Mouse (Mus musculus) forebrain, embryonic 15.5 days (tissue): Measurements from ENCODE around the gene Cadm2. TPM values are rescaled to one million over a fixed set of nuclear protein-coding genes. Genes with fewer than 3 reads are reported as not detected.

Source experiments
- ATAC-seq: fragments of 200-750 bp; cut with Nextera tagmentation; replicated peaks from 2 replicates; pipeline ENCODE4 v1.8.0; 2017; ENCODE audit warnings: mild to moderate bottlenecking, moderate TSS enrichment, moderate library complexity
- H3K27ac ChIP-seq: fragments of 300-500 bp; sonication (generic); replicated peaks from 2 replicates; pipeline ENCODE4 v1.5.1; 2015; ENCODE audit warnings: mild to moderate bottlenecking, inconsistent platforms
- H3K27me3 ChIP-seq: fragments of 300-500 bp; sonication (generic); 2 replicates; pipeline ENCODE4 v1.6.1; 2015; ENCODE audit warnings: inconsistent platforms
- H3K36me3 ChIP-seq: fragments of 300-500 bp; sonication (generic); 2 replicates; pipeline ENCODE4 v1.6.1; 2015; ENCODE audit warnings: mild to moderate bottlenecking, inconsistent platforms
- H3K4me1 ChIP-seq: fragments of 300-500 bp; sonication (generic); 2 replicates; pipeline ENCODE4 v1.6.1; 2015; ENCODE audit warnings: inconsistent platforms
- H3K4me2 ChIP-seq: fragments of 300-500 bp; sonication (generic); replicated peaks from 2 replicates; pipeline ENCODE4 v1.6.1; 2015; ENCODE audit warnings: mild to moderate bottlenecking, inconsistent platforms
- H3K4me3 ChIP-seq: fragments of 300-500 bp; sonication (generic); 2 replicates; pipeline ENCODE4 v1.5.1; 2015; ENCODE audit warnings: mild to moderate bottlenecking, inconsistent platforms
- H3K9ac ChIP-seq: fragments of 300-500 bp; sonication (generic); replicated peaks from 2 replicates; pipeline ENCODE4 v1.6.1; 2015; ENCODE audit warnings: mild to moderate bottlenecking, inconsistent platforms
- H3K9me3 ChIP-seq: fragments of 300-500 bp; sonication (generic); 2 replicates; pipeline ENCODE4 v1.6.1; 2016; ENCODE audit warnings: inconsistent platforms
- WGBS: fragments of 180-500 bp; shearing (Covaris S2); methylation state at CpG from one replicate; pipeline ENCODE4 v1.1.7; 2015; ENCODE audit warnings: mixed read lengths; 5-methylcytosine and 5-hydroxymethylcytosine counted together
- polyA plus RNA-seq: library from polyadenylated mRNA; unstranded; fragments of >200 nt; fragmentation: Nextera tagmentation; extraction: Ambion mirVana; gene quantifications from 2 replicates; pipeline ENCODE4 v1.2.1, GENCODE M21; 2015

Gene Cadm2
- polyA plus RNA-seq, 1 experiment from 2014 or later: 36.4 TPM

GRCm38 (mm10) chr16:66769545-66769944 lies 851.2 kb downstream of the Cadm2 start:
- H3K27ac ChIP-seq: no peak overlapping the region
- no peak overlapping the region for H3K9ac ChIP-seq
- no peaks in the 10 kb centered on the region for H3K36me3 ChIP-seq
- H3K4me3 ChIP-seq: no peak overlapping the region
- H3K9me3 ChIP-seq: no peaks in the 10 kb centered on the region
- H3K4me1 ChIP-seq: peaks cover 14% of the 10 kb centered on the region
- 68% methylated on average over 4 of the region's 4 CpGs for WGBS
- ATAC-seq: no peak
- H3K27me3 ChIP-seq: no peaks in the 10 kb centered on the region
- H3K4me2 ChIP-seq: no peak overlapping the region

GRCm38 (mm10) chr16:66768684-66769389 lies 851.9 kb downstream of the Cadm2 start:
- Histone ChIP-seq H3K9me3 (no peaks in the 10 kb centered on the region), H3K4me2 (no peak overlapping the region), H3K9ac (no peak overlapping the region), H3K27ac (no peak overlapping the region), H3K36me3 (no peaks in the 10 kb centered on the region), H3K4me1 (peaks cover 14% of the 10 kb centered on the region), H3K4me3 (no peak overlapping the region), H3K27me3 (no peaks in the 10 kb centered on the region)
- WGBS: 15% methylated on average over 4 of the region's 4 CpGs
- peak; percentile 63 for ATAC-seq

GRCm38 (mm10) chr16:66761546-66762473 lies 858.9 kb downstream of the Cadm2 start:
- no peak overlapping the region for H3K4me2 ChIP-seq
- H3K9ac ChIP-seq: no peak overlapping the region
- ATAC-seq: 0 out of 2 replicates have a peak, but pooled peaks have one; percentile 8

DNA sequence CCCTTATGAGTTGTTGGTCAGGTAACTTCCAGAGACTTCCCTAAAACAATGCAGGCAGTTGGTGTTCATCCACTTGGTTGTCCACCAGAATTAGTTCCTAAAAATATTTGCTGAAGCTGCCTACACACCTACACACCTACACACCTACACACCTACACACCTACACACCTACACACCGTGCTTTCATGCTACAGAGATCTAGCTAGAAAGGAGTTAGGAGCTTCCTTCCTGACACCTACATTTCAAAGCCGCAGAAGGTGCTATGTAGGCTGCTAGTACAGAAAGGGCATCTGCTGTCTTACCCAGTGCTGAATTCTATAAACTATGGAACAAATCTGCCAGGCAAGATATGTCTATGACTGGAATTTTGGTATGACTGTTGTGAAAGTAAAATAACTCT lies 872.2 kb downstream of the Cadm2 start:
- Histone ChIP-seq H3K27me3 (no peaks in the 10 kb centered on the region), H3K4me1 (no peaks in the 10 kb centered on the region), H3K27ac (no peak overlapping the region), H3K9ac (no peak overlapping the region), H3K4me3 (no peak overlapping the region), H3K9me3 (no peaks in the 10 kb centered on the region), H3K4me2 (no peak overlapping the region), H3K36me3 (no peaks in the 10 kb centered on the region)
- WGBS: 90% methylated on average over 2 of the region's 2 CpGs
- ATAC-seq: no peak

More at GRCm38 (mm10) chr16:66761546-66762473, 858.9 kb downstream of the Cadm2 start:
- no peak overlapping the region for H3K4me3 ChIP-seq
- no peaks in the 10 kb centered on the region for H3K27me3 ChIP-seq
- H3K9me3 ChIP-seq: no peaks in the 10 kb centered on the region
- H3K36me3 ChIP-seq: no peaks in the 10 kb centered on the region
- no peaks in the 10 kb centered on the region for H3K4me1 ChIP-seq
- no peak overlapping the region for H3K27ac ChIP-seq

GRCm38 (mm10) chr16:66731212-66731611 lies 889.5 kb downstream of the Cadm2 start:
- no peak overlapping the region for H3K4me3 ChIP-seq
- no peak overlapping the region for H3K4me2 ChIP-seq
- no peaks in the 10 kb centered on the region for H3K36me3 ChIP-seq
- no peaks in the 10 kb centered on the region for H3K9me3 ChIP-seq
- H3K27ac ChIP-seq: no peak overlapping the region
- H3K9ac ChIP-seq: no peak overlapping the region
- peak; percentile 91 for ATAC-seq
- H3K4me1 ChIP-seq: no peaks in the 10 kb centered on the region
- no peaks in the 10 kb centered on the region for H3K27me3 ChIP-seq
- 35% methylated on average over 3 of the region's 3 CpGs for WGBS

DNA sequence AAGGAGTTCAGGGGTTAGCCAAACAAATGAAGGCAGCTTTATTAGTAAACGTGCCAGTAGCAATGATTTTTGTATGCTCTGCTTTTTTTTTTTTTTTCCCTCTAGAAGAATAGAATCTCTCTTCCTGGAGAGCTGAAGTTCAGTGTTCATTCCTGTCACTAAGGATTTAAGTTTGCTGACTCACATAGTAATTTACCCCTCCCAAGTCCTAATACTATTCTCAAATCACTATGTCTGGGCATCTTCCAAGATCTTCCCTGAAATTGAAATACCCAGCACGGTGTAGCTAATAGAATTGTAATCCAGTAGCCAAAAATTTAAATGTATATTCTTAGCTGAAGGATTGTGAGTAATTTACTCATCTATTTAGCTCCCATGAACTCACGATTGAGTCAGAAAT lies 914.2 kb downstream of the Cadm2 start:
- no peak for ATAC-seq
- 57% methylated on average over 3 of the region's 3 CpGs for WGBS
- no peaks in the 10 kb centered on the region for H3K36me3 ChIP-seq
- H3K27me3 ChIP-seq: no peaks in the 10 kb centered on the region
- H3K4me1 ChIP-seq: no peaks in the 10 kb centered on the region
- H3K4me2 ChIP-seq: no peak overlapping the region
- H3K27ac ChIP-seq: no peak overlapping the region
- H3K9ac ChIP-seq: no peak overlapping the region
- no peaks in the 10 kb centered on the region for H3K9me3 ChIP-seq
- no peak overlapping the region for H3K4me3 ChIP-seq

DNA sequence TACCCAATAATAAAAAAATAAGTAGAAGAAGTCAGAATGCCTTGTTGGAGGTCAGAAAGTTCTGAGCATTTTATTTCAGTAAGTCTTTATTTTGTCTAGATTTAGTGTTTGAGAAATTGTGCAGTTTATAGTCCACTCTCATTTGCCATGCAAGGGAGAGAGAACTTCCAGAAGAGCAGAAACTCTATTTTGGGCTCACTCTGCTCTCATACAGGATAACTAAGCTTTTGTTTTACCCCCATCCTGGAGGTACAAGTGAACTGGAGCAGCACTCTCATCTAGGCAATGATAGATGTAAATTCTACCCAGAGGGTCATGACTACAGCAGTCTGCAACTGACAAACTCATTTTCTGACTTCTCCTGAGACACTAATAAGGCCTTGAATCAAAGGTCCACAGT lies 925.9 kb downstream of the Cadm2 start:
- H3K4me1 ChIP-seq: no peaks in the 10 kb centered on the region
- H3K27ac ChIP-seq: no peak overlapping the region
- H3K4me2 ChIP-seq: no peak overlapping the region
- ATAC-seq: 0 out of 2 replicates have a peak, but pooled peaks have one; percentile 16
- H3K36me3 ChIP-seq: no peaks in the 10 kb centered on the region
- no peaks in the 10 kb centered on the region for H3K27me3 ChIP-seq
- no peak overlapping the region for H3K4me3 ChIP-seq
- no peaks in the 10 kb centered on the region for H3K9me3 ChIP-seq
- H3K9ac ChIP-seq: no peak overlapping the region

DNA sequence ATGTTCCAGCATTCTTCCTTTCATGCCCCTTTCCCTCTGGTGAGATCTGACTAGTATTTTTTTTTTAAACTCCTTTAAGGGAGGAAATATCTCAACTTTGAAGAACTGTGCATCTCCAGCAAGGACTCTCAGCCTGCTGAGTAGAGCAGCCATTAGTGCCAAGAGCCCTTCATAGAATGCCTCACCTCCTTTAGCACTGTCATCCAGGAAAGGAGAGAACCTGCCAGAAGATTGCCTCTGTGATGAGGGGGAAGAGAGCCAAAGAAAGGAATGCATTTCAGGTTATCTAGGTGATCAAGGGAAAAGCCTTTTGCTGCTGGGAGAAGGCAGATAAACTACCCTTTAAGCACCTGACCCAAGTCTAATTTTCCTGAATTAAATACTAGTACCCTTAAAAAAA lies 943.5 kb downstream of the Cadm2 start:
- H3K4me1 ChIP-seq: no peaks in the 10 kb centered on the region
- ATAC-seq: no peak
- H3K27ac ChIP-seq: no peak overlapping the region
- H3K9me3 ChIP-seq: no peaks in the 10 kb centered on the region
- no peak overlapping the region for H3K9ac ChIP-seq
- no peaks in the 10 kb centered on the region for H3K27me3 ChIP-seq
- H3K4me3 ChIP-seq: no peak overlapping the region
- H3K4me2 ChIP-seq: no peak overlapping the region
- no peaks in the 10 kb centered on the region for H3K36me3 ChIP-seq

DNA sequence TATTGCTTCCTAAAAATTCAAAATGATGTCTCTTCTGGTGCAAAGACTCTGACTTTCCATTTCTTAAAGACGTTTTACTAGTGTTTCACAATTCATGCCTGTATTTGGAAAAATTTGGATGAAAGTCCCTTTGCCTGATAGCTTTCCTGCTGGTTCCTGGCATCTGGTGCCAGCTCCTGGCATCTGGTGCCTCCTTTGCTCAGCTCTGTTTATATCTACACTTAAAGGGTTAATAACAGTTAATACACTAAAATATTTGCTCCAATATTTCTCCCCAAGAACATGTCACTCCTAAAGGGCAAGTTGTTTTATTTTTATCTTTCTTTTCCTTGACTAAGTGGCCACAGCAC lies 969.7 kb downstream of the Cadm2 start:
- Histone ChIP-seq H3K27ac (no peak overlapping the region), H3K27me3 (no peaks in the 10 kb centered on the region), H3K9ac (no peak overlapping the region), H3K36me3 (no peaks in the 10 kb centered on the region), H3K4me1 (peaks cover 8% of the 10 kb centered on the region), H3K4me3 (no peak overlapping the region), H3K4me2 (no peak overlapping the region), H3K9me3 (no peaks in the 10 kb centered on the region)
- WGBS: 58% methylated on average over 1 of the region's 1 CpGs
- no peak for ATAC-seq

DNA sequence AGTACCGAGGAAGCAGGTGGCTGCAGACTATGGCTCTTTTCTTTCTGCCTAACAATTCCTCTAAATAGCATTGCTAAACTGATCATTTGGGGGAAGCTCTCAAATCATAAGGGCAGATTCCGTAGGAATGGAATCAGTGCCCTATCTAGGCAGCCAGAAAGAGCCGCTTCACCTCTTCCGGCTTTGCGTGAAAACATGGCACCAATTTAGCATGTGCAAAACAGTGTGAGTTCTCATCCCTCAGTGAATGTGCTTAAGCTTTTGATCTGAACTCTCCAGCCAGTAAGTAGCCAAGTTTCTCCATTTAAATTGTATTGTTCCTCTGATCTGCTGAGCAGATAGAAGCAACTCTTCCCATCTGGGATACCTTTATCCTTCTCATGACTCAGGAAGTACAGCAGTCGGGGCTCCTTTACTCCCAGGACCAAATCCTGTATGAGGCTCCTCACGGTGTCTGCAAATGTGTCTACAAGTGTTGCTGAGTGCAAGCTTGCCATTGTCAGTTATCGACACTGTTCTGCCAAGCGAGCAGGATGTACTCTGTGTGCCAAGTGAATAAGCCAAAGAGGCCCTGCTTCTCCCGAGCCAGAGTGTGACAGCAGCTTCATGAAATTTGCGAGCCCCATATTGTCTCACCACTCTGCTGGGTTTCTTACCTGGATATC lies 970.2 kb downstream of the Cadm2 start:
- H3K4me1 ChIP-seq: peaks cover 8% of the 10 kb centered on the region
- ATAC-seq: peak; percentile 89
- H3K9ac ChIP-seq: no peak overlapping the region
- no peak overlapping the region for H3K4me2 ChIP-seq
- 65% methylated on average over 11 of the region's 11 CpGs for WGBS
- no peaks in the 10 kb centered on the region for H3K36me3 ChIP-seq
- no peak overlapping the region for H3K4me3 ChIP-seq
- no peak overlapping the region for H3K27ac ChIP-seq
- no peaks in the 10 kb centered on the region for H3K9me3 ChIP-seq
- no peaks in the 10 kb centered on the region for H3K27me3 ChIP-seq

- no peak overlapping the region for H3K9ac ChIP-seq
- H3K4me3 ChIP-seq: no peak overlapping the region
- H3K4me1 ChIP-seq: peaks cover 8% of the 10 kb centered on the region
- no peak overlapping the region for H3K4me2 ChIP-seq
- H3K27me3 ChIP-seq: no peaks in the 10 kb centered on the region
- no peak for ATAC-seq
- no peaks in the 10 kb centered on the region for H3K36me3 ChIP-seq
- H3K9me3 ChIP-seq: no peaks in the 10 kb centered on the region
- WGBS: 92% methylated on average over 4 of the region's 4 CpGs
- H3K27ac ChIP-seq: no peak overlapping the region
Measured at GRCm38 (mm10) chr16:66647798-66648197, 972.9 kb downstream of the Cadm2 start.

- 74% methylated on average over 4 of the region's 4 CpGs for whole genome bisulfite sequencing
- no peaks in the 10 kb centered on the region for H3K27me3 ChIP-seq
- H3K36me3 ChIP-seq: no peaks in the 10 kb centered on the region
- no peak overlapping the region for H3K4me3 ChIP-seq
- no peak for ATAC-seq
- H3K4me1 ChIP-seq: no peaks in the 10 kb centered on the region
- no peak overlapping the region for H3K4me2 ChIP-seq
- H3K9me3 ChIP-seq: no peaks in the 10 kb centered on the region
- no peak overlapping the region for H3K27ac ChIP-seq
- no peak overlapping the region for H3K9ac ChIP-seq
Measured at GRCm38 (mm10) chr16:66643606-66644005, 977.1 kb downstream of the Cadm2 start.
